13 mouse cellular contexts compared by ENCODE assay signal in the genomic region with DNA sequence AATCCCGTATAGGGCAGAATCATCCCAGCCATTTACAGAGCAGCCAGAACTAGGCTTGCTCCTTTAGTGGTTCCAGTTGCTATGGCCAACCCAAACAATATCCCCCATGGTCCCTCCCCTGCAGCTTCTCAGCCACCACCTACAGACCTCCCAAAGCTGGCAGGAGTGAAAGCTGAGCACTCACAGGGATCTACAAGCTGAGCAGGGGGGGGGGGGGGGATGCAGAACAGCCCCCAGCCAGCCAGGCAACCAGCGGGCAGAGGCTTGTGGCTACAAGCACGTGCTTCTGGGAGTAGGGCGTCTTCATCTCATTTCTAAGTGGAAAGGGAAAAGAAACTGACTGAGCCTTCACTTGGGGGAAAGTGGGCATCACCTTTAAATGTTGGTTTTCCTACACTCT. TPM values are rescaled to one million over a fixed set of nuclear protein-coding genes. Genes with fewer than 3 reads are reported as not detected.
DNase-seq lines count a peak whose midpoint lies in the region; ATAC-seq and TF ChIP-seq lines count a peak whose summit lies in the region.
"Had no signal": no experiment of that assay in that cellular context is flagged by ENCODE, and none has a peak within 500 bp of the region (broad histone marks: within the 10 kb centered on the region; RNA-seq: fewer than 3 reads in every experiment).

No protein-coding gene starts in this region.

- DNase-seq in forebrain, embryonic 14.5 days (ENCODE audit: low spot score) = no peak
- no peak for DNase-seq in lung, embryonic 14.5 days
- DNase-seq in lung, adult 2 months = no peak
- peak; percentile 58 for DNase-seq in MEL (ENCODE audit: low read depth, low spot score)
- DNase-seq in liver, embryonic 13.5 days = no peak
- no peak for DNase-seq in ovary, postnatal 10 days (ENCODE audit: low spot score)
- DNase-seq in ovary, postnatal 14 days (ENCODE audit: low spot score) = no peak
- DNase-seq: adrenal gland, postnatal 14 days; cerebellum, adult 11 months; embryo, embryonic 11 days; heart, postnatal 4 days had no signal

- no peak overlapping the region for H3K4me2 ChIP-seq in forebrain, embryonic 16.5 days (ENCODE audit: low read length)
- H3K4me2 ChIP-seq in forebrain, embryonic 14.5 days (ENCODE audit: low read length) = no peak overlapping the region
- H3K4me2 ChIP-seq in lung, embryonic 14.5 days = no peak overlapping the region
- peak overlapping the region; percentile 55 for H3K4me2 ChIP-seq in liver, embryonic 13.5 days

- TF ChIP-seq POLR2A in lung, adult 2 months (IDR thresholded peaks at IDR 0.05; ENCODE audit: borderline replicate concordance, extremely low read depth, low read depth, low read length) = no peak
- peak in 1 of 2 experiments; percentile 35; a peak in 1 of 4 replicates for TF ChIP-seq POLR2A in MEL (IDR thresholded peaks at IDR 0.05; ENCODE audit: control insufficient read depth in 1 of 2, insufficient read depth in 1 of 2, low read depth in 1 of 2, low read length in 2 of 2, poor library complexity in 1 of 2)

- no peaks in the 10 kb centered on the region for H3K27me3 ChIP-seq in forebrain, embryonic 16.5 days (replicated peaks; ENCODE audit: control insufficient read depth, insufficient read depth, low read length)
- H3K27me3 ChIP-seq in forebrain, embryonic 14.5 days (replicated peaks; ENCODE audit: control insufficient read depth, insufficient read depth, low read length) = no peaks in the 10 kb centered on the region
- H3K27me3 ChIP-seq in lung, embryonic 14.5 days (ENCODE audit: insufficient read depth, low read length) = no peaks in the 10 kb centered on the region
- no peaks in the 10 kb centered on the region for H3K27me3 ChIP-seq in MEL (ENCODE audit: control insufficient read depth in 1 of 2, insufficient read depth in 2 of 2, low read length in 2 of 2)
- H3K27me3 ChIP-seq in liver, embryonic 13.5 days = no peaks in the 10 kb centered on the region

- no peak overlapping the region for H3K27ac ChIP-seq in forebrain, embryonic 16.5 days (ENCODE audit: low read length)
- no peak overlapping the region for H3K27ac ChIP-seq in forebrain, embryonic 14.5 days (ENCODE audit: low read depth, low read length)
- 0 out of 2 replicates have a peak overlapping the region, but pooled peaks have one; percentile 12 for H3K27ac ChIP-seq in lung, embryonic 14.5 days (ENCODE audit: low read depth)
- peak overlapping the region; percentile 100 for H3K27ac ChIP-seq in MEL (ENCODE audit: control insufficient read depth, low read depth, low read length)
- peak overlapping the region; percentile 87 for H3K27ac ChIP-seq in liver, embryonic 13.5 days
- H3K27ac ChIP-seq: kidney, postnatal 0 days had no signal

- H3K9ac ChIP-seq in forebrain, embryonic 16.5 days (replicated peaks; ENCODE audit: low read depth, low read length) = no peak overlapping the region
- no peak overlapping the region for H3K9ac ChIP-seq in forebrain, embryonic 14.5 days (ENCODE audit: low read length)
- no peak overlapping the region for H3K9ac ChIP-seq in lung, embryonic 14.5 days
- peak overlapping the region; percentile 73 for H3K9ac ChIP-seq in MEL (ENCODE audit: control insufficient read depth, low read depth, low read length, poor library complexity, severe bottlenecking)
- no peak overlapping the region; the same call in 1 of the 2 replicates for H3K9ac ChIP-seq in liver, embryonic 13.5 days

- H3K36me3 ChIP-seq in forebrain, embryonic 16.5 days (ENCODE audit: control insufficient read depth, insufficient read depth) = no peaks in the 10 kb centered on the region; the same call in 1 of the 2 replicates
- H3K36me3 ChIP-seq in forebrain, embryonic 14.5 days (ENCODE audit: control insufficient read depth, insufficient read depth, low read length) = no peaks in the 10 kb centered on the region
- no peaks in the 10 kb centered on the region for H3K36me3 ChIP-seq in lung, embryonic 14.5 days (ENCODE audit: insufficient read depth)
- H3K36me3 ChIP-seq in MEL (ENCODE audit: control insufficient read depth in 1 of 2, insufficient read depth in 2 of 2, low read length in 2 of 2) = peaks cover 0 to 39% of the 10 kb centered on the region in 2 experiments; a peak in 2 of 4 replicates
- H3K36me3 ChIP-seq in liver, embryonic 13.5 days = no peaks in the 10 kb centered on the region

- peaks cover 17% of the 10 kb centered on the region for H3K4me1 ChIP-seq in forebrain, embryonic 16.5 days (replicated peaks; ENCODE audit: control insufficient read depth, insufficient read depth, low read length)
- 0 out of 2 replicates have a peak, but pooled peaks cover 2% of the 10 kb centered on the region for H3K4me1 ChIP-seq in forebrain, embryonic 14.5 days (ENCODE audit: control insufficient read depth, insufficient read depth, low read length)
- peaks cover 17% of the 10 kb centered on the region for H3K4me1 ChIP-seq in lung, embryonic 14.5 days (ENCODE audit: insufficient read depth)
- peaks cover 7% of the 10 kb centered on the region for H3K4me1 ChIP-seq in lung, adult 2 months (ENCODE audit: control insufficient read depth, insufficient read depth, low read length)
- peaks cover 8 to 40% of the 10 kb centered on the region in 2 experiments for H3K4me1 ChIP-seq in MEL (ENCODE audit: control insufficient read depth in 1 of 2, insufficient read depth in 2 of 2, low read length in 2 of 2)
- H3K4me1 ChIP-seq in liver, embryonic 13.5 days (replicated peaks) = peaks cover 58% of the 10 kb centered on the region

- no peak overlapping the region for H3K4me3 ChIP-seq in forebrain, embryonic 16.5 days (replicated peaks; ENCODE audit: low read length)
- H3K4me3 ChIP-seq in forebrain, embryonic 14.5 days (ENCODE audit: low read depth, low read length) = no peak overlapping the region
- H3K4me3 ChIP-seq in lung, embryonic 14.5 days (ENCODE audit: low read depth, low read length) = no peak overlapping the region
- H3K4me3 ChIP-seq in lung, adult 2 months (replicated peaks; ENCODE audit: extremely low read depth, low read depth, low read length) = no peak overlapping the region
- H3K4me3 ChIP-seq in MEL (ENCODE audit: control insufficient read depth in 1 of 2, insufficient read depth in 1 of 2, low read depth in 2 of 2, low read length in 2 of 2) = peak overlapping the region; percentile 20; a peak in 3 of 4 replicates
- H3K4me3 ChIP-seq in liver, embryonic 13.5 days (replicated peaks) = no peak overlapping the region

- 52% methylated on average over 4 of the region's 4 CpGs for WGBS in forebrain, embryonic 16.5 days
- 47% methylated on average over 4 of the region's 4 CpGs for WGBS in forebrain, embryonic 14.5 days
- 56% methylated on average over 4 of the region's 4 CpGs for WGBS in lung, embryonic 14.5 days
- 56% methylated on average over 4 of the region's 4 CpGs for WGBS in lung, adult 2 months
- 12% methylated on average over 4 of the region's 4 CpGs for WGBS in liver, embryonic 13.5 days (ENCODE audit: insufficient replicate concordance)

- no peak for TF ChIP-seq RAD21 in MEL (IDR thresholded peaks at IDR 0.05; ENCODE audit: low read depth, low read length)

- no peak for TF ChIP-seq EP300 in MEL (IDR thresholded peaks at IDR 0.05; ENCODE audit: low read depth in 1 of 2, low read length in 2 of 2)

- peak; percentile 36; the same call in 1 of the 2 replicates for ATAC-seq in forebrain, embryonic 16.5 days
- ATAC-seq in forebrain, embryonic 14.5 days = no peak
- no peak for ATAC-seq in lung, embryonic 14.5 days (ENCODE audit: insufficient read depth)
- no peak for ATAC-seq in liver, embryonic 13.5 days (ENCODE audit: low read depth)

- TF ChIP-seq CTCF in lung, embryonic 14.5 days (IDR thresholded peaks at IDR 0.05; ENCODE audit: low read depth) = no peak
- TF ChIP-seq CTCF in lung, adult 2 months (IDR thresholded peaks at IDR 0.05; ENCODE audit: insufficient read depth, low read length) = no peak
- TF ChIP-seq CTCF in MEL (IDR thresholded peaks at IDR 0.05 in 2 of 3, conservative IDR thresholded peaks at IDR 0.05 in 1 of 3; ENCODE audit: control insufficient read depth in 1 of 3, insufficient read depth in 1 of 3, low read depth in 2 of 3, low read length in 3 of 3, poor library complexity in 1 of 3, severe bottlenecking in 1 of 3) = no peak

- H3K9me3 ChIP-seq in forebrain, embryonic 16.5 days (ENCODE audit: control insufficient read depth, low read length) = no peaks in the 10 kb centered on the region
- no peaks in the 10 kb centered on the region for H3K9me3 ChIP-seq in forebrain, embryonic 14.5 days (replicated peaks; ENCODE audit: control insufficient read depth, low read length)
- no peaks in the 10 kb centered on the region for H3K9me3 ChIP-seq in lung, embryonic 14.5 days (ENCODE audit: low read depth, low read length)
- no peaks in the 10 kb centered on the region for H3K9me3 ChIP-seq in MEL (replicated peaks; ENCODE audit: insufficient read depth, low read length)
- no peaks in the 10 kb centered on the region for H3K9me3 ChIP-seq in liver, embryonic 13.5 days (replicated peaks)

- H3K79me2 ChIP-seq in MEL (ENCODE audit: control insufficient read depth, insufficient read depth, low read length, poor library complexity) = peaks cover 1% of the 10 kb centered on the region

TF ChIP-seq in MEL, 35 proteins besides CTCF, POLR2A, EP300 and RAD21:
- TF ChIP-seq MXI1 (IDR thresholded peaks at IDR 0.05; ENCODE audit: low read depth, low read length) (peak; percentile 59; the same call in 1 of the 2 replicates), SIN3A (IDR thresholded peaks at IDR 0.05; ENCODE audit: low read length) (0 out of 2 replicates have a peak, but pooled peaks have one; percentile 23), UBTF (IDR thresholded peaks at IDR 0.05; ENCODE audit: borderline replicate concordance, insufficient read depth, low read depth, low read length) (no peak), TAL1 (IDR thresholded peaks at IDR 0.05; ENCODE audit: low read length) (no peak), ZNF384 (IDR thresholded peaks at IDR 0.05; ENCODE audit: low read depth, low read length) (no peak), MYC (IDR thresholded peaks at IDR 0.05; ENCODE audit: low read depth, low read length) (peak; percentile 77), BHLHE40 (IDR thresholded peaks at IDR 0.05; ENCODE audit: borderline replicate concordance, low read depth, low read length) (peak; percentile 51; the same call in 1 of the 2 replicates), MAX (IDR thresholded peaks at IDR 0.05; ENCODE audit: low read length) (peak; percentile 65; the same call in 1 of the 2 replicates)

RNA-seq across cellular contexts. Expression of gene Atxn1, which starts 59.9 kb away (rescaled TPM):
- 12.1 and 15.3 TPM in 2 replicates for polyA plus RNA-seq in forebrain, embryonic 16.5 days (2015; fragmentation: Nextera tagmentation; extraction: Ambion mirVana)
- 4.3 and 6.6 TPM in 2 replicates for polyA plus RNA-seq in forebrain, embryonic 14.5 days (2014; fragmentation: Nextera tagmentation; extraction: Ambion mirVana)
- 3.9 and 6.4 TPM in 2 replicates for polyA plus RNA-seq in lung, embryonic 14.5 days (2014; fragmentation: Nextera tagmentation; extraction: Ambion mirVana)
- polyA plus RNA-seq in lung, adult 2 months (2012; rRNA removed) = 16.7 and 19.8 TPM in 2 replicates
- 0.39 and 0.98 TPM in 2 replicates for total RNA-seq in MEL (2012; rRNA removed)
- polyA plus RNA-seq in MEL (2012; ENCODE audit: insufficient read depth in 1 of 2, insufficient read length in 2 of 2, low read depth in 1 of 2, low replicate concordance in 2 of 2, missing spikeins in 1 of 2) = 1 to 10 TPM in 1 of 2 experiments, not detected in 1; 1.1 TPM
- polyA plus RNA-seq in liver, embryonic 13.5 days (2015; fragmentation: Nextera tagmentation; extraction: Ambion mirVana) = 1.5 and 1.8 TPM in 2 replicates

Comparison
In these comparisons a context has a peak if more than half of its experiments do, and no peak if none do; other contexts are left out.
1. H3K27ac ChIP-seq: peak in lung, embryonic 14.5 days (single experiment), MEL (single experiment) and liver, embryonic 13.5 days (single experiment); none in forebrain, embryonic 16.5 days (single experiment) and forebrain, embryonic 14.5 days (single experiment).
2. H3K4me3 ChIP-seq: peak in MEL (2 of 2); none in forebrain, embryonic 16.5 days (single experiment), forebrain, embryonic 14.5 days (single experiment), lung, embryonic 14.5 days (single experiment), lung, adult 2 months (single experiment) and liver, embryonic 13.5 days (single experiment).